In the genomic region with DNA sequence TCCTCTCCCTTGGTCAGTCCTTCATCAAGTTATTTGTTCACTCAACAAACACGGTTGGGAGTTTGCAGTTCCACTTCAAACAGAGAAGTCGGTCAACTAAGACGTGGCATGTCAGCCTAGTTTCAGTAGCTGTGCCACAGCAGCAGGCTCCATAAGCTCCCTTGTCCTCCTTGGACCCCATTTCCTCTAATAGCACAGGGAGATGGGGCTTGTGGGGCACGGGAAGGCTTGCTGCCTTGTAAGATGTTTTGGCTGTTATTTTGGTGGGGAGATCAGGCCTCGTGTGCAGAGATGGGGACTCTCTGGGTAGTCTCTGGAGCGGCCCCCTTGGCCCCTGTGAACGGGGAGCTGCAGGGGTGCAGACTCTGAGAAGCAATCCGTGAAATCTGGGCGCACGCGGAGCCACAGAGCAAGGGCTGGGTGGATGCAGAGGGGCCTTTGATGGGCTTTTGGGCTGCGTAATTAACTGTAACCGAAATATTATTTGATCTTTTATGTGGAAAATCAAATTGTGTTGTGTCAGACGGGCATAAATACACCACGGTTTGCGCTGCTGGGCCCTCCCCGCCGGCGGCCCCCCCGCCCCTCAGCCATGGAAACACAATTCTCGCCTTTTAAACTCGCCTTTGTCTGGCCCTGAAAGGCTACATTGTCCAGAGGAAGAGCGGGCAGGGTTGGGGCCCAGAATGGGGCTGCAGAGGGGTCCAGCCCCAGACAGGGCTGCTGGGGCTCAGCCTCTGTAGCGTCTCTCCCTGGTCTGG, we compare ENCODE assay signal across 9 mouse cellular contexts.
DNase-seq lines count a peak whose midpoint lies in the region; ATAC-seq and TF ChIP-seq lines count a peak whose summit lies in the region.
"Had no signal": no experiment of that assay in that cellular context is flagged by ENCODE, and none has a peak within 500 bp of the region (broad histone marks: within the 10 kb centered on the region; RNA-seq: fewer than 3 reads in every experiment).

No protein-coding gene starts in this region.

- H3K27me3 ChIP-seq in forebrain, postnatal 0 days (ENCODE audit: insufficient read depth, low read length), result no peaks in the 10 kb centered on the region
- H3K27me3 ChIP-seq in midbrain, embryonic 13.5 days, result peaks cover 1% of the 10 kb centered on the region

- H3K9ac ChIP-seq in ES-E14 (ENCODE audit: insufficient read depth, low read depth, low read length, poor library complexity, severe bottlenecking), result peak overlapping the region; percentile 54; the same call in 1 of the 2 replicates
- H3K9ac ChIP-seq in forebrain, postnatal 0 days, result no peak overlapping the region
- H3K9ac ChIP-seq in midbrain, embryonic 13.5 days (replicated peaks), result 0 out of 2 replicates have a peak overlapping the region, but pooled peaks have one; percentile 8

- in situ Hi-C loops in ES-E14 (cut with MboI; ENCODE audit: low sequenced_read_pairs in 2 of 2, unreplicated experiment in 2 of 2), result no loop called here

- no peaks in the 10 kb centered on the region for H3K36me3 ChIP-seq in ES-E14 (ENCODE audit: control insufficient read depth, insufficient read depth, low read length, poor library complexity, severe bottlenecking)
- H3K36me3 ChIP-seq in forebrain, postnatal 0 days (ENCODE audit: insufficient read depth), result no peaks in the 10 kb centered on the region
- no peaks in the 10 kb centered on the region for H3K36me3 ChIP-seq in midbrain, embryonic 13.5 days

- no peak overlapping the region for H3K4me3 ChIP-seq in ES-E14 (ENCODE audit: insufficient read depth in 1 of 2, low read depth in 1 of 2, low read length in 2 of 2, poor library complexity in 1 of 2, severe bottlenecking in 1 of 2)
- no peak overlapping the region for H3K4me3 ChIP-seq in forebrain, postnatal 0 days (ENCODE audit: low read depth, low read length)
- no peak overlapping the region for H3K4me3 ChIP-seq in midbrain, embryonic 13.5 days (replicated peaks)
- H3K4me3 ChIP-seq: left cerebral cortex, adult 2 months had no signal

- H3K9me3 ChIP-seq in ES-E14 (ENCODE audit: control insufficient read depth, insufficient read depth, low read depth, low read length), result no peaks in the 10 kb centered on the region
- H3K9me3 ChIP-seq in forebrain, postnatal 0 days (ENCODE audit: low read length), result no peaks in the 10 kb centered on the region
- H3K9me3 ChIP-seq in midbrain, embryonic 13.5 days, result no peaks in the 10 kb centered on the region; the same call in 1 of the 2 replicates

- H3K27ac ChIP-seq in ES-E14 (ENCODE audit: insufficient read depth, low read depth, low read length, poor library complexity, severe bottlenecking), result no peak overlapping the region
- H3K27ac ChIP-seq in forebrain, postnatal 0 days (ENCODE audit: low read depth, low read length), result no peak overlapping the region; the same call in 1 of the 2 replicates
- peak overlapping the region; percentile 83 for H3K27ac ChIP-seq in midbrain, embryonic 13.5 days
- H3K27ac ChIP-seq: left cerebral cortex, adult 2 months had no signal

- TF ChIP-seq CTCF in forebrain, postnatal 0 days (IDR thresholded peaks at IDR 0.05; ENCODE audit: low read depth), result no peak

- no peak overlapping the region for H3K4me2 ChIP-seq in forebrain, postnatal 0 days (ENCODE audit: low read depth)
- H3K4me2 ChIP-seq in midbrain, embryonic 13.5 days (replicated peaks), result 0 out of 2 replicates have a peak overlapping the region, but pooled peaks have one; percentile 15

- peak; percentile 87 for ATAC-seq in forebrain, postnatal 0 days
- ATAC-seq in midbrain, embryonic 13.5 days, result peak; percentile 96

- intact Hi-C loops in left cerebral cortex, postnatal 14 days (cut with DNase I), result no loop called here

- WGBS in forebrain, postnatal 0 days, result 12% methylated on average over 24 of the region's 24 CpGs
- 3% methylated on average over 24 of the region's 24 CpGs for WGBS in midbrain, embryonic 13.5 days

- peak; percentile 5 for DNase-seq in cerebellum, adult 9-10 months
- no peak for DNase-seq in cerebellum, postnatal 36 days
- no peak for DNase-seq in ES-E14 (ENCODE audit: low read depth, low spot score)
- DNase-seq in forebrain, postnatal 0 days, result no peak
- no peak for DNase-seq in right cerebral cortex, postnatal 4 days
- no peak for DNase-seq in cerebellum, adult 11 months
- no peak for DNase-seq in left cerebral cortex, postnatal 14 days (ENCODE audit: low spot score in 2 of 2)

- H3K4me1 ChIP-seq in ES-E14 (ENCODE audit: control insufficient read depth in 2 of 2, insufficient read depth in 2 of 2, low read length in 2 of 2, poor library complexity in 1 of 2), result peaks cover 0 to 20% of the 10 kb centered on the region in 2 experiments; a peak in 2 of 4 replicates
- H3K4me1 ChIP-seq in forebrain, postnatal 0 days (ENCODE audit: insufficient read depth), result peaks cover 7% of the 10 kb centered on the region
- H3K4me1 ChIP-seq in midbrain, embryonic 13.5 days (replicated peaks), result peaks cover 33% of the 10 kb centered on the region

TF ChIP-seq in ES-E14, 5 proteins besides CTCF, POLR2A, EP300 and RAD21:
- no peak for TF ChIP-seq MAFK (IDR thresholded peaks at IDR 0.05; ENCODE audit: insufficient read depth, low read depth, low read length)
- no peak for TF ChIP-seq HCFC1 (IDR thresholded peaks at IDR 0.05; ENCODE audit: borderline replicate concordance, insufficient read depth, low read length)
- TF ChIP-seq CHD2 (IDR thresholded peaks at IDR 0.05; ENCODE audit: low read depth, low read length), result no peak
- no peak for TF ChIP-seq ZC3H11A (IDR thresholded peaks at IDR 0.05; ENCODE audit: borderline replicate concordance, low read depth, low read length)
- no peak for TF ChIP-seq ZNF384 (IDR thresholded peaks at IDR 0.05; ENCODE audit: low read depth, low read length)
